Mouse (Mus musculus): ENCODE data around the gene Cd3eap. TPM values are rescaled to one million over a fixed set of nuclear protein-coding genes. Genes with fewer than 3 reads are reported as not detected.

Gene Cd3eap
- polyA plus RNA-seq, 1 experiment, result 2.8 TPM

GRCm38 (mm10) chr7:19316451-19317161 lies 42.7 kb downstream of the Cd3eap start:
- H3K4me3 ChIP-seq (ENCODE audit: control insufficient read depth, low read depth, low read length), result no peak overlapping the region
- TF ChIP-seq POLR2A (IDR thresholded peaks at IDR 0.05; ENCODE audit: control insufficient read depth, low read depth, low read length) (no peak), CTCF (IDR thresholded peaks at IDR 0.05; ENCODE audit: control insufficient read depth, insufficient read depth, insufficient replicate concordance, low read depth, low read length) (no peak)

GRCm38 (mm10) chr7:19314033-19314432 lies 45.2 kb downstream of the Cd3eap start:
- no peaks in the 10 kb centered on the region for H3K27me3 ChIP-seq (ENCODE audit: control insufficient read depth, insufficient read depth, low read length)
- no peak overlapping the region for H3K27ac ChIP-seq (ENCODE audit: control insufficient read depth, insufficient read depth, low read depth, low read length)
- TF ChIP-seq CTCF (IDR thresholded peaks at IDR 0.05; ENCODE audit: control insufficient read depth, insufficient read depth, insufficient replicate concordance, low read depth, low read length) (no peak), POLR2A (IDR thresholded peaks at IDR 0.05; ENCODE audit: control insufficient read depth, low read depth, low read length) (no peak)
- H3K4me1 ChIP-seq (ENCODE audit: control insufficient read depth, insufficient read depth, low read length), result peaks cover 10% of the 10 kb centered on the region
- no peak overlapping the region for H3K4me3 ChIP-seq (ENCODE audit: control insufficient read depth, low read depth, low read length)
- H3K36me3 ChIP-seq (ENCODE audit: control insufficient read depth, insufficient read depth, low read length), result no peaks in the 10 kb centered on the region

More at GRCm38 (mm10) chr7:19316451-19317161, 42.7 kb downstream of the Cd3eap start:
- no peaks in the 10 kb centered on the region for H3K36me3 ChIP-seq (ENCODE audit: control insufficient read depth, insufficient read depth, low read length)
- H3K27ac ChIP-seq (ENCODE audit: control insufficient read depth, insufficient read depth, low read depth, low read length), result no peak overlapping the region
- peaks cover 5% of the 10 kb centered on the region for H3K4me1 ChIP-seq (ENCODE audit: control insufficient read depth, insufficient read depth, low read length)
- no peaks in the 10 kb centered on the region for H3K27me3 ChIP-seq (ENCODE audit: control insufficient read depth, insufficient read depth, low read length)

- Histone ChIP-seq H3K27ac (ENCODE audit: control insufficient read depth, insufficient read depth, low read depth, low read length) (no peak overlapping the region), H3K36me3 (ENCODE audit: control insufficient read depth, insufficient read depth, low read length) (no peaks in the 10 kb centered on the region), H3K4me1 (ENCODE audit: control insufficient read depth, insufficient read depth, low read length) (peaks cover 27% of the 10 kb centered on the region), H3K27me3 (ENCODE audit: control insufficient read depth, insufficient read depth, low read length) (no peaks in the 10 kb centered on the region), H3K4me3 (ENCODE audit: control insufficient read depth, low read depth, low read length) (no peak overlapping the region)
- no peak for TF ChIP-seq CTCF (IDR thresholded peaks at IDR 0.05; ENCODE audit: control insufficient read depth, insufficient read depth, insufficient replicate concordance, low read depth, low read length)
- no peak for TF ChIP-seq POLR2A (IDR thresholded peaks at IDR 0.05; ENCODE audit: control insufficient read depth, low read depth, low read length)
Measured at GRCm38 (mm10) chr7:19311991-19312390, 47.3 kb downstream of the Cd3eap start.

- Histone ChIP-seq H3K36me3 (ENCODE audit: control insufficient read depth, insufficient read depth, low read length) (no peaks in the 10 kb centered on the region), H3K4me1 (ENCODE audit: control insufficient read depth, insufficient read depth, low read length) (peaks cover 28% of the 10 kb centered on the region), H3K27me3 (ENCODE audit: control insufficient read depth, insufficient read depth, low read length) (no peaks in the 10 kb centered on the region), H3K27ac (ENCODE audit: control insufficient read depth, insufficient read depth, low read depth, low read length) (no peak within 1 kb of the TSS), H3K4me3 (ENCODE audit: control insufficient read depth, low read depth, low read length) (peak within 1 kb of the TSS; percentile 87)
- TF ChIP-seq CTCF (IDR thresholded peaks at IDR 0.05; ENCODE audit: control insufficient read depth, insufficient read depth, insufficient replicate concordance, low read depth, low read length) (peak; percentile 24; the same call in 1 of the 2 replicates), POLR2A (IDR thresholded peaks at IDR 0.05; ENCODE audit: control insufficient read depth, low read depth, low read length) (no peak)
Measured at GRCm38 (mm10) chr7:19309884-19310641, 49.2 kb downstream of the Cd3eap start, which contains the start of gene Fosb. Gene Fosb, minus strand, starts transcription at chr7:19310051.

GRCm38 (mm10) chr7:19309278-19309883 lies 49.9 kb downstream of the Cd3eap start:
- no peak overlapping the region for H3K27ac ChIP-seq (ENCODE audit: control insufficient read depth, insufficient read depth, low read depth, low read length)
- peak overlapping the region; percentile 82 for H3K4me3 ChIP-seq (ENCODE audit: control insufficient read depth, low read depth, low read length)
- H3K36me3 ChIP-seq (ENCODE audit: control insufficient read depth, insufficient read depth, low read length), result no peaks in the 10 kb centered on the region
- H3K4me1 ChIP-seq (ENCODE audit: control insufficient read depth, insufficient read depth, low read length), result peaks cover 31% of the 10 kb centered on the region
- TF ChIP-seq CTCF (IDR thresholded peaks at IDR 0.05; ENCODE audit: control insufficient read depth, insufficient read depth, insufficient replicate concordance, low read depth, low read length) (no peak), POLR2A (IDR thresholded peaks at IDR 0.05; ENCODE audit: control insufficient read depth, low read depth, low read length) (no peak)
- no peaks in the 10 kb centered on the region; the same call in 1 of the 2 replicates for H3K27me3 ChIP-seq (ENCODE audit: control insufficient read depth, insufficient read depth, low read length)

GRCm38 (mm10) chr7:19308454-19309277 lies 50.6 kb downstream of the Cd3eap start:
- peak overlapping the region; percentile 72; the same call in 1 of the 2 replicates for H3K27ac ChIP-seq (ENCODE audit: control insufficient read depth, insufficient read depth, low read depth, low read length)
- H3K27me3 ChIP-seq (ENCODE audit: control insufficient read depth, insufficient read depth, low read length), result no peaks in the 10 kb centered on the region; the same call in 1 of the 2 replicates
- peaks cover 34% of the 10 kb centered on the region for H3K4me1 ChIP-seq (ENCODE audit: control insufficient read depth, insufficient read depth, low read length)
- peak overlapping the region; percentile 86 for H3K4me3 ChIP-seq (ENCODE audit: control insufficient read depth, low read depth, low read length)
- no peaks in the 10 kb centered on the region for H3K36me3 ChIP-seq (ENCODE audit: control insufficient read depth, insufficient read depth, low read length)
- TF ChIP-seq CTCF (IDR thresholded peaks at IDR 0.05; ENCODE audit: control insufficient read depth, insufficient read depth, insufficient replicate concordance, low read depth, low read length) (no peak), POLR2A (IDR thresholded peaks at IDR 0.05; ENCODE audit: control insufficient read depth, low read depth, low read length) (no peak)

Data from testis, adult 2 months (tissue).